Mouse (Mus musculus): ENCODE results near the gene Castor2. TPM values are rescaled to one million over a fixed set of nuclear protein-coding genes. Genes with fewer than 3 reads are reported as not detected.

The Castor2 gene
- total and polyA plus RNA-seq, 3 experiments: 0.46 to 1.4 TPM; not detected in 1

- no peak overlapping the region for H3K27ac ChIP-seq (ENCODE audit: control insufficient read depth, low read depth, low read length)
- no peaks in the 10 kb centered on the region for H3K9me3 ChIP-seq (replicated peaks; ENCODE audit: insufficient read depth, low read length)
- H3K36me3 ChIP-seq (ENCODE audit: control insufficient read depth in 1 of 2, insufficient read depth in 2 of 2, low read length in 2 of 2): no peaks in the 10 kb centered on the region
- no peak overlapping the region for H3K4me3 ChIP-seq (ENCODE audit: control insufficient read depth in 1 of 2, insufficient read depth in 1 of 2, low read depth in 2 of 2, low read length in 2 of 2)
- no peak for TF ChIP-seq UBTF (IDR thresholded peaks at IDR 0.05; ENCODE audit: borderline replicate concordance, insufficient read depth, low read depth, low read length)
- TF ChIP-seq EP300 (IDR thresholded peaks at IDR 0.05; ENCODE audit: low read depth in 1 of 2, low read length in 2 of 2): no peak
- no peak for TF ChIP-seq SMC3 (IDR thresholded peaks at IDR 0.05; ENCODE audit: low read depth, low read length)
- TF ChIP-seq HCFC1 (IDR thresholded peaks at IDR 0.05; ENCODE audit: low read depth, low read length): no peak
- no peak for TF ChIP-seq TCF12 (IDR thresholded peaks at IDR 0.05; ENCODE audit: low read depth, low read length)
- H3K79me2 ChIP-seq (ENCODE audit: control insufficient read depth, insufficient read depth, low read length, poor library complexity): no peaks in the 10 kb centered on the region
- no peak overlapping the region for H3K9ac ChIP-seq (ENCODE audit: control insufficient read depth, low read depth, low read length, poor library complexity, severe bottlenecking)
- no peak for DNase-seq (ENCODE audit: low read depth, low spot score)
- no peaks in the 10 kb centered on the region for H3K27me3 ChIP-seq (ENCODE audit: control insufficient read depth in 1 of 2, insufficient read depth in 2 of 2, low read length in 2 of 2)
- H3K4me1 ChIP-seq (ENCODE audit: control insufficient read depth in 1 of 2, insufficient read depth in 2 of 2, low read length in 2 of 2): no peaks in the 10 kb centered on the region
Observed at GRCm38 (mm10) chr5:134085887-134086639, 13.4 kb upstream of the Castor2 start.

DNA sequence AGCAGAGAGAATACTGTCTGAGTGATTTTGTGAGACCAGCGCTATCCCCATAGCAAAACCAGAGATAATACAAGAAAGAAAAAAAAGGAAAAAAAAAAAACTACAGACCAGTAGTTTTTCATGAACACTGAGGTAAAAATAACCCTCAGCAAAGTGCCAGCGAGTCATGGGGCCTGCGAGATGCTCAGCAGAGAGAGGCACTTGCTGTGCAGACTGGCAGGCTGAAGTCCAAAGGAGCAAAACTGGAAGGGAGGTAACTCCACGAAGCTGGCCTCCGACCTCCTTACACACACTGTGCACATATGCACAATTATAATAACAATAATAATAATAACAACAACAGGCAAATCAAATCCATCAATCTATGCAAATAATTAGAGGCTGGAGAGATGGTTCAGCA, 12.3 kb upstream of the Castor2 start:
- Histone ChIP-seq H3K9ac (ENCODE audit: control insufficient read depth, low read depth, low read length, poor library complexity, severe bottlenecking) (no peak overlapping the region), H3K27ac (ENCODE audit: control insufficient read depth, low read depth, low read length) (no peak overlapping the region), H3K36me3 (ENCODE audit: control insufficient read depth in 1 of 2, insufficient read depth in 2 of 2, low read length in 2 of 2) (no peaks in the 10 kb centered on the region), H3K27me3 (ENCODE audit: control insufficient read depth in 1 of 2, insufficient read depth in 2 of 2, low read length in 2 of 2) (no peaks in the 10 kb centered on the region), H3K4me3 (ENCODE audit: control insufficient read depth in 1 of 2, insufficient read depth in 1 of 2, low read depth in 2 of 2, low read length in 2 of 2) (no peak overlapping the region), H3K79me2 (ENCODE audit: control insufficient read depth, insufficient read depth, low read length, poor library complexity) (no peaks in the 10 kb centered on the region), H3K4me1 (ENCODE audit: control insufficient read depth in 1 of 2, insufficient read depth in 2 of 2, low read length in 2 of 2) (no peaks in the 10 kb centered on the region), H3K9me3 (replicated peaks; ENCODE audit: insufficient read depth, low read length) (no peaks in the 10 kb centered on the region)
- TF ChIP-seq CHD2 (IDR thresholded peaks at IDR 0.05; ENCODE audit: low read length) (no peak), MXI1 (IDR thresholded peaks at IDR 0.05; ENCODE audit: low read depth, low read length) (no peak), KAT2A (conservative IDR thresholded peaks at IDR 0.05; ENCODE audit: low read depth, low read length) (no peak), NRF1 (IDR thresholded peaks at IDR 0.05; ENCODE audit: insufficient read depth, low read depth, low read length, poor library complexity, severe bottlenecking) (no peak), GATA1 (IDR thresholded peaks at IDR 0.05; ENCODE audit: low read depth, low read length) (no peak), RAD21 (IDR thresholded peaks at IDR 0.05; ENCODE audit: low read depth, low read length) (no peak), MEF2A (IDR thresholded peaks at IDR 0.05; ENCODE audit: extremely low read depth, insufficient replicate concordance, low read depth, low read length, poor library complexity, severe bottlenecking) (no peak), POLR2AphosphoS2 (IDR thresholded peaks at IDR 0.05; ENCODE audit: low read length) (no peak)
- DNase-seq (ENCODE audit: low read depth, low spot score): no peak

DNA sequence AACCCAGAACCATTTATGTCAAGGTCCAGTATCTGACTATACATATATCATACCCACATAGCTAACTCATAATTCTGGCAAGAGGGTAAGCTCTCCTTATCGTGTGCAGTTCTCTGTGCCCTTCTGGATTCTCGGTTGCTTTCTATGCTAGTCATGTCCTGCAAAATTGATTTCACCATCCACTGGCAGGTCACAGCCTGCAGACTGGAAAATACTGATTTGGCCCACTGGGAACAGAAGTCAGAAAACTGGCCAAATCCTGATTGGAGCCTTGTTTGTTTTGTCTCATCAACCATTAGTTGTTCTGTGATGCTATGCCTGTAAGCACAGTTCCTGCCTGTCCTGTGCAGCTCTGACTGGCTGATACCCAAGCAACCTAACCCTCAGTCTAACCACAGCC, 3.7 kb upstream of the Castor2 start:
- no peaks in the 10 kb centered on the region for H3K36me3 ChIP-seq (ENCODE audit: control insufficient read depth in 1 of 2, insufficient read depth in 2 of 2, low read length in 2 of 2)
- H3K9me3 ChIP-seq (replicated peaks; ENCODE audit: insufficient read depth, low read length): no peaks in the 10 kb centered on the region
- TF ChIP-seq CHD2 (IDR thresholded peaks at IDR 0.05; ENCODE audit: low read length): no peak
- TF ChIP-seq RAD21 (IDR thresholded peaks at IDR 0.05; ENCODE audit: low read depth, low read length): no peak
- no peak for TF ChIP-seq MYB (IDR thresholded peaks at IDR 0.05; ENCODE audit: low read depth, low read length)
- TF ChIP-seq NRF1 (IDR thresholded peaks at IDR 0.05; ENCODE audit: insufficient read depth, low read depth, low read length, poor library complexity, severe bottlenecking): no peak
- no peak for TF ChIP-seq NELFE (IDR thresholded peaks at IDR 0.05; ENCODE audit: low read depth, low read length)
- TF ChIP-seq SMC3 (IDR thresholded peaks at IDR 0.05; ENCODE audit: low read depth, low read length): no peak
- no peak for TF ChIP-seq EP300 (IDR thresholded peaks at IDR 0.05; ENCODE audit: low read depth in 1 of 2, low read length in 2 of 2)
- TF ChIP-seq UBTF (IDR thresholded peaks at IDR 0.05; ENCODE audit: borderline replicate concordance, insufficient read depth, low read depth, low read length): no peak
- TF ChIP-seq POLR2A (IDR thresholded peaks at IDR 0.05; ENCODE audit: control insufficient read depth in 1 of 2, insufficient read depth in 1 of 2, low read depth in 1 of 2, low read length in 2 of 2, poor library complexity in 1 of 2): no peak
- no peak for TF ChIP-seq MAFK (IDR thresholded peaks at IDR 0.05; ENCODE audit: borderline replicate concordance, low read depth, low read length)
- no peak for TF ChIP-seq GABPA (IDR thresholded peaks at IDR 0.05; ENCODE audit: low read depth, low read length)
- TF ChIP-seq ELF1 (IDR thresholded peaks at IDR 0.05; ENCODE audit: low read depth, low read length): no peak
- TF ChIP-seq CTCF (IDR thresholded peaks at IDR 0.05 in 2 of 3, conservative IDR thresholded peaks at IDR 0.05 in 1 of 3; ENCODE audit: control insufficient read depth in 1 of 3, insufficient read depth in 1 of 3, low read depth in 2 of 3, low read length in 3 of 3, poor library complexity in 1 of 3, severe bottlenecking in 1 of 3): no peak
- no peak overlapping the region for H3K4me3 ChIP-seq (ENCODE audit: control insufficient read depth in 1 of 2, insufficient read depth in 1 of 2, low read depth in 2 of 2, low read length in 2 of 2)
- H3K27me3 ChIP-seq (ENCODE audit: control insufficient read depth in 1 of 2, insufficient read depth in 2 of 2, low read length in 2 of 2): no peaks in the 10 kb centered on the region; a peak in 1 of 4 replicates
- no peak overlapping the region for H3K9ac ChIP-seq (ENCODE audit: control insufficient read depth, low read depth, low read length, poor library complexity, severe bottlenecking)
- H3K79me2 ChIP-seq (ENCODE audit: control insufficient read depth, insufficient read depth, low read length, poor library complexity): no peaks in the 10 kb centered on the region
- no peak for DNase-seq (ENCODE audit: low read depth, low spot score)
- H3K27ac ChIP-seq (ENCODE audit: control insufficient read depth, low read depth, low read length): no peak overlapping the region
- H3K4me1 ChIP-seq (ENCODE audit: control insufficient read depth in 1 of 2, insufficient read depth in 2 of 2, low read length in 2 of 2): no peaks in the 10 kb centered on the region
